Mouse (Mus musculus) layer of hippocampus, postnatal 36 days (tissue): Measurements from ENCODE around the gene Nbeal1. TPM values are rescaled to one million over a fixed set of nuclear protein-coding genes. Genes with fewer than 3 reads are reported as not detected.

Source experiments
- DNase-seq, 2 experiments: peaks; one replicate each; pipeline ENCODE4 v3.0.0; 2022
- total RNA-seq, 2 experiments: library from RNA; stranded (reverse); gene quantifications; 2 replicates each; pipeline ENCODE4 v1.2.3; 2021

The Nbeal1 gene
- total RNA-seq, 2 experiments from 2014 or later = 21.6 to 24.8 TPM

- no peak for DNase-seq
These were observed 164.3 kb downstream of the Nbeal1 start for GRCm38 (mm10) chr1:60344670-60345069.

GRCm38 (mm10) chr1:60345712-60346111 is 165.3 kb downstream of the Nbeal1 start:
- DNase-seq = no peak

GRCm38 (mm10) chr1:60352786-60353185 is 172.4 kb downstream of the Nbeal1 start:
- no peak for DNase-seq

- DNase-seq = no peak
These were observed 181.2 kb downstream of the Nbeal1 start for GRCm38 (mm10) chr1:60361626-60362025.

- no peak for DNase-seq
These were observed 196.2 kb downstream of the Nbeal1 start for GRCm38 (mm10) chr1:60376556-60376955.

GRCm38 (mm10) chr1:60381910-60382309 is 201.5 kb downstream of the Nbeal1 start:
- DNase-seq = peak in 1 of 2 experiments; percentile 8

Other genes with a start within 250 kb of the Nbeal1 start
- 10 to 100 TPM; 34.9 to 38.4 TPM for gene Ica1l, start 137.4 kb upstream of the Nbeal1 start, total RNA-seq
- gene Carf, start 82.4 kb upstream of the Nbeal1 start, total RNA-seq = 10 to 100 TPM; 27.6 to 31.3 TPM
- 10 to 100 TPM; 30.1 to 36.1 TPM for gene Wdr12, start 82.0 kb upstream of the Nbeal1 start, total RNA-seq
- 1 to 10 TPM; 8.5 to 9.5 TPM for gene Cyp20a1, start 162.7 kb downstream of the Nbeal1 start, total RNA-seq
- 100 to 1,000 TPM; 350 to 363 TPM for gene Abi2, start 229.0 kb downstream of the Nbeal1 start, total RNA-seq